Mouse (Mus musculus) ES-Bruce4 (cell line): ENCODE measurements around the gene Lipi.

ENCODE experiments used
- CTCF ChIP-seq: IDR thresholded peaks from one replicate; pipeline ENCODE4 v1.8.1; 2011; ENCODE audit warnings: low read depth, low read length
- EP300 ChIP-seq: IDR thresholded peaks from 2 replicates; pipeline ENCODE4 v1.6.1; 2011; ENCODE audit warnings: low read depth, low read length; ENCODE audit not compliant: insufficient read depth
- POLR2A ChIP-seq: IDR thresholded peaks from one replicate; pipeline ENCODE4 v1.8.1; 2011; ENCODE audit warnings: low read length; ENCODE audit not compliant: insufficient read depth

GRCm38 (mm10) chr16:75606415-75606814, 20.6 kb upstream of the Lipi start:
- TF ChIP-seq EP300, result no peak
- TF ChIP-seq CTCF, result no peak
- TF ChIP-seq POLR2A, result no peak
